Mouse (Mus musculus) embryonic facial prominence, embryonic 15.5 days (tissue): ENCODE measurements around the gene Dis3l2. TPM values are rescaled to one million over a fixed set of nuclear protein-coding genes. Genes with fewer than 3 reads are reported as not detected.

Source experiments
- ATAC-seq: fragments of 200-750 bp; cut with Nextera tagmentation; 2 replicates; pipeline ENCODE4 v1.8.0; 2017; ENCODE audit warnings: low read depth, moderate TSS enrichment; ENCODE audit not compliant: insufficient number of reproducible peaks, low FRiP score, low TSS enrichment
- H3K27ac ChIP-seq: fragments of 300-500 bp; sonication (generic); replicated peaks from 2 replicates; pipeline ENCODE4 v1.5.1; 2015; ENCODE audit warnings: mild to moderate bottlenecking, inconsistent platforms
- H3K27me3 ChIP-seq: fragments of 300-500 bp; sonication (generic); 2 replicates; pipeline ENCODE4 v1.6.1; 2015; ENCODE audit warnings: inconsistent platforms
- H3K36me3 ChIP-seq: fragments of 300-500 bp; sonication (generic); 2 replicates; pipeline ENCODE4 v1.6.1; 2015; ENCODE audit warnings: mild to moderate bottlenecking, inconsistent platforms
- H3K4me1 ChIP-seq: fragments of 300-500 bp; sonication (generic); 2 replicates; pipeline ENCODE4 v1.6.1; 2015; ENCODE audit warnings: inconsistent platforms
- H3K4me2 ChIP-seq: fragments of 300-500 bp; sonication (generic); replicated peaks from 2 replicates; pipeline ENCODE4 v1.6.1; 2015; ENCODE audit warnings: mild to moderate bottlenecking, inconsistent platforms
- H3K4me3 ChIP-seq: fragments of 300-500 bp; sonication (generic); replicated peaks from 2 replicates; pipeline ENCODE4 v1.5.1; 2015; ENCODE audit warnings: mild to moderate bottlenecking, inconsistent platforms
- H3K9ac ChIP-seq: fragments of 300-500 bp; sonication (generic); 2 replicates; pipeline ENCODE4 v1.6.1; 2015; ENCODE audit warnings: inconsistent platforms
- H3K9me3 ChIP-seq: fragments of 300-500 bp; sonication (generic); replicated peaks from 2 replicates; pipeline ENCODE4 v1.6.1; 2016; ENCODE audit warnings: inconsistent platforms
- WGBS: fragments of 180-500 bp; shearing (Covaris S2); methylation state at CpG from one replicate; pipeline ENCODE4 v1.1.7; 2015; 5-methylcytosine and 5-hydroxymethylcytosine counted together
- polyA plus RNA-seq: library from polyadenylated mRNA; unstranded; fragments of >200 nt; fragmentation: Nextera tagmentation; extraction: Ambion mirVana; gene quantifications from 2 replicates; pipeline ENCODE4 v1.2.1, GENCODE M21; 2015

Gene Dis3l2
- polyA plus RNA-seq, 1 experiment from 2014 or later = 26.0 TPM

GRCm38 (mm10) chr1:86925776-86926175, 222.2 kb downstream of the Dis3l2 start:
- WGBS = 63% methylated on average over 5 of the region's 5 CpGs
- no peaks in the 10 kb centered on the region for H3K36me3 ChIP-seq
- no peak overlapping the region for H3K27ac ChIP-seq
- H3K4me2 ChIP-seq = no peak overlapping the region
- H3K9ac ChIP-seq = no peak overlapping the region
- ATAC-seq = no peak
- H3K27me3 ChIP-seq = no peaks in the 10 kb centered on the region
- H3K9me3 ChIP-seq = no peaks in the 10 kb centered on the region
- no peak overlapping the region for H3K4me3 ChIP-seq
- no peaks in the 10 kb centered on the region for H3K4me1 ChIP-seq

- WGBS = 94% methylated on average over 4 of the region's 4 CpGs
- Histone ChIP-seq H3K27ac (no peak overlapping the region), H3K9me3 (no peaks in the 10 kb centered on the region), H3K27me3 (no peaks in the 10 kb centered on the region), H3K4me1 (no peaks in the 10 kb centered on the region), H3K36me3 (peaks cover 10% of the 10 kb centered on the region; the same call in 1 of the 2 replicates), H3K4me2 (no peak overlapping the region), H3K9ac (no peak overlapping the region), H3K4me3 (no peak overlapping the region)
- ATAC-seq = no peak
Measured at GRCm38 (mm10) chr1:86931606-86932379, 228.2 kb downstream of the Dis3l2 start.

GRCm38 (mm10) chr1:86932810-86933209, 229.2 kb downstream of the Dis3l2 start:
- Histone ChIP-seq H3K9me3 (no peaks in the 10 kb centered on the region), H3K9ac (no peak overlapping the region), H3K36me3 (peaks cover 10% of the 10 kb centered on the region; the same call in 1 of the 2 replicates), H3K27ac (no peak overlapping the region), H3K4me3 (no peak overlapping the region), H3K4me2 (no peak overlapping the region), H3K27me3 (no peaks in the 10 kb centered on the region), H3K4me1 (no peaks in the 10 kb centered on the region)
- no peak for ATAC-seq
- WGBS = 87% methylated on average over 4 of the region's 4 CpGs

- Histone ChIP-seq H3K4me3 (no peak overlapping the region), H3K9me3 (no peaks in the 10 kb centered on the region), H3K4me1 (no peaks in the 10 kb centered on the region), H3K4me2 (no peak overlapping the region), H3K36me3 (peaks cover 10% of the 10 kb centered on the region; the same call in 1 of the 2 replicates), H3K27me3 (no peaks in the 10 kb centered on the region), H3K9ac (no peak overlapping the region), H3K27ac (no peak overlapping the region)
- ATAC-seq = no peak
- WGBS = 71% methylated on average over 1 of the region's 1 CpGs
Measured at GRCm38 (mm10) chr1:86933656-86934055, 230.0 kb downstream of the Dis3l2 start.

- Histone ChIP-seq H3K36me3 (no peaks in the 10 kb centered on the region), H3K9ac (no peak overlapping the region), H3K27me3 (no peaks in the 10 kb centered on the region), H3K4me3 (no peak overlapping the region), H3K4me2 (no peak overlapping the region), H3K4me1 (no peaks in the 10 kb centered on the region), H3K9me3 (no peaks in the 10 kb centered on the region), H3K27ac (no peak overlapping the region)
- WGBS = 78% methylated on average over 5 of the region's 5 CpGs
- ATAC-seq = no peak
Measured at GRCm38 (mm10) chr1:86951501-86952205, 248.0 kb downstream of the Dis3l2 start.

GRCm38 (mm10) chr1:86955801-86956200, 252.2 kb downstream of the Dis3l2 start:
- no peak for ATAC-seq
- Histone ChIP-seq H3K4me1 (no peaks in the 10 kb centered on the region), H3K9me3 (no peaks in the 10 kb centered on the region), H3K27me3 (no peaks in the 10 kb centered on the region), H3K4me2 (no peak overlapping the region), H3K36me3 (no peaks in the 10 kb centered on the region), H3K27ac (no peak overlapping the region), H3K4me3 (no peak overlapping the region), H3K9ac (no peak overlapping the region)

GRCm38 (mm10) chr1:86968261-86968964, 264.8 kb downstream of the Dis3l2 start:
- Histone ChIP-seq H3K36me3 (no peaks in the 10 kb centered on the region), H3K4me2 (no peak overlapping the region), H3K9ac (no peak overlapping the region), H3K4me1 (peaks cover 4% of the 10 kb centered on the region; the same call in 1 of the 2 replicates), H3K27ac (no peak overlapping the region), H3K27me3 (no peaks in the 10 kb centered on the region), H3K9me3 (no peaks in the 10 kb centered on the region), H3K4me3 (no peak overlapping the region)
- no peak for ATAC-seq
- 61% methylated on average over 6 of the region's 6 CpGs for WGBS

GRCm38 (mm10) chr1:86969173-86969725, 265.6 kb downstream of the Dis3l2 start:
- no peak overlapping the region for H3K4me2 ChIP-seq
- no peaks in the 10 kb centered on the region for H3K27me3 ChIP-seq
- H3K9ac ChIP-seq = no peak overlapping the region
- H3K4me1 ChIP-seq = peaks cover 4% of the 10 kb centered on the region; the same call in 1 of the 2 replicates
- ATAC-seq = no peak
- H3K27ac ChIP-seq = no peak overlapping the region
- no peaks in the 10 kb centered on the region for H3K36me3 ChIP-seq
- WGBS = 82% methylated on average over 11 of the region's 11 CpGs
- no peaks in the 10 kb centered on the region for H3K9me3 ChIP-seq
- H3K4me3 ChIP-seq = no peak overlapping the region

GRCm38 (mm10) chr1:86972693-86973092, 269.1 kb downstream of the Dis3l2 start:
- WGBS = 64% methylated on average over 1 of the region's 1 CpGs
- Histone ChIP-seq H3K4me2 (no peak overlapping the region), H3K27me3 (no peaks in the 10 kb centered on the region), H3K4me3 (no peak overlapping the region), H3K9me3 (no peaks in the 10 kb centered on the region), H3K27ac (no peak overlapping the region), H3K9ac (no peak overlapping the region), H3K4me1 (peaks cover 4% of the 10 kb centered on the region; the same call in 1 of the 2 replicates), H3K36me3 (peaks cover 4% of the 10 kb centered on the region; the same call in 1 of the 2 replicates)
- no peak for ATAC-seq

- Histone ChIP-seq H3K9ac (no peak overlapping the region), H3K4me2 (no peak overlapping the region), H3K36me3 (peaks cover 4% of the 10 kb centered on the region; the same call in 1 of the 2 replicates), H3K9me3 (no peaks in the 10 kb centered on the region), H3K27me3 (no peaks in the 10 kb centered on the region), H3K4me3 (no peak overlapping the region), H3K27ac (no peak overlapping the region), H3K4me1 (no peaks in the 10 kb centered on the region)
- no peak for ATAC-seq
- WGBS = 56% methylated on average over 1 of the region's 1 CpGs
Measured at GRCm38 (mm10) chr1:86977018-86977417, 273.4 kb downstream of the Dis3l2 start.

GRCm38 (mm10) chr1:86986372-86986771, 282.8 kb downstream of the Dis3l2 start:
- Histone ChIP-seq H3K4me3 (no peak overlapping the region), H3K27ac (no peak overlapping the region), H3K4me2 (no peak overlapping the region), H3K9me3 (no peaks in the 10 kb centered on the region), H3K4me1 (no peaks in the 10 kb centered on the region), H3K27me3 (no peaks in the 10 kb centered on the region), H3K9ac (no peak overlapping the region), H3K36me3 (no peaks in the 10 kb centered on the region; the same call in 1 of the 2 replicates)
- no peak for ATAC-seq
